Comparison of ENCODE assay signal across 18 mouse cellular contexts in genomic region chr9:70491176-70491575, GRCm38 (mm10).
"Had no signal": no experiment of that assay in that cellular context is flagged by ENCODE, and none has a peak within 500 bp of the region (broad histone marks: within the 10 kb centered on the region; RNA-seq: fewer than 3 reads in every experiment).

No protein-coding gene starts in this region.

- DNase-seq: lung, adult 18-20 months; lung, embryonic 14.5 days; lung, postnatal 10 days; lung, postnatal 4 days; midbrain, embryonic 14.5 days; retina, postnatal 1 day; right cerebral cortex, adult 18-20 months; right cerebral cortex, postnatal 25 days; right cerebral cortex, postnatal 4 days; spleen, adult 18-20 months; thymus, adult 18-20 months; thymus, postnatal 36 days had no signal

- H3K9me3 ChIP-seq: midbrain, embryonic 10.5 days; midbrain, embryonic 12.5 days; neural tube, embryonic 13.5 days; neural tube, embryonic 15.5 days had no signal

- H3K9ac ChIP-seq: lung, embryonic 14.5 days; midbrain, embryonic 12.5 days; neural tube, embryonic 13.5 days; neural tube, embryonic 15.5 days had no signal

- H3K27me3 ChIP-seq: midbrain, embryonic 12.5 days; neural tube, embryonic 13.5 days; neural tube, embryonic 15.5 days had no signal

- H3K27ac ChIP-seq: midbrain, embryonic 10.5 days; midbrain, embryonic 12.5 days; neural tube, embryonic 13.5 days; neural tube, embryonic 15.5 days had no signal

- ATAC-seq: midbrain, embryonic 16.5 days had no signal

- H3K4me1 ChIP-seq: midbrain, embryonic 10.5 days; midbrain, embryonic 12.5 days; neural tube, embryonic 13.5 days had no signal

- H3K4me2 ChIP-seq: lung, embryonic 14.5 days; midbrain, embryonic 12.5 days; neural tube, embryonic 13.5 days; neural tube, embryonic 15.5 days had no signal

- H3K4me3 ChIP-seq: midbrain, embryonic 10.5 days; midbrain, embryonic 12.5 days; myocyte; neural tube, embryonic 13.5 days; neural tube, embryonic 15.5 days had no signal
